8 mouse cellular contexts compared by ENCODE assay signal in the genomic region with DNA sequence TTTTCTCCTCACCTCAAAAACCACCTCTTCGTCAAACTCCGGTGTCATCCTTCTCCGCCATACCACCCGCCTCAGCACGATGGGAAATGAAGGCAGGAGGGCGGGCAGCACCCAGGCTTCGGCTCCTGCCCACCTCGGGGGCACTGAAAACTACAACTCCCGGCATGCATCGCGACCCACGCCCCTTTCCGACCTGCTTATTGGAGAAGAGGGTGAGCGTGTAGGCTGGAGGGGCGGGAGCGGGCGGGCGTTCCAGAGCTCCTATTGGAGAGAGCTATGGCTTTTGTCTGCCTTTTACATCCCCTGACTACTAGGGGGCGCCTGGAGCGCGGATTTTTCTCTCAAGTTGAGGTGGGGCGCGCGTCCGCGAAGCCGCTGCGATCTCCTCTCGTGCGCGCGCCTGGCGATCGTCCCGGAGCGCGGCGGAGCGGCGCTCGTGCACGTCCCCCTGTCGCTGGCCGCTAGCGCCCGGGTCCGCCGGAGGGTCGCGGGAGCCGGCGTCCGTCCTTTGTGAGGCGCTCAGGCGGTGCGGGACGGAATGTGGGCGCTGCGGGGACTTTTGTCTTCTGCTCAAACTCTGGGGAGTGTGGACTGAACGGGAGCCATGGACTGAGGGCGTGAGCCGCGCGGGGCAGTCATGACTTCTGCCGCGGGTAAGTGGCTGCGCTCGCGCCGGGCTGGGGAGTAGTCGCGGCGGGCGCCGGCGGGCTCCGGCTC. TPM values are rescaled to one million over a fixed set of nuclear protein-coding genes. Genes with fewer than 3 reads are reported as not detected.
DNase-seq lines count a peak whose midpoint lies in the region; ATAC-seq lines count a peak whose summit lies in the region.

Gene Vezt, minus strand, starts transcription at position 160 of the 717 bp plus-strand sequence.
Gene Fgd6, plus strand, starts transcription at position 344 of the 717 bp plus-strand sequence.

- peak within 1 kb of the TSS; percentile 94 for H3K27ac ChIP-seq in heart, embryonic 10.5 days
- peak within 1 kb of the TSS; percentile 74 for H3K27ac ChIP-seq in kidney, embryonic 15.5 days

- peaks cover 4% of the 10 kb centered on the region; the same call in 1 of the 2 replicates for H3K36me3 ChIP-seq in heart, embryonic 10.5 days
- peaks cover 4% of the 10 kb centered on the region for H3K36me3 ChIP-seq in kidney, embryonic 15.5 days

- peak; percentile 100 for DNase-seq in B cell, adult 2 months
- peak; percentile 100 for DNase-seq in brain, adult 2 months (ENCODE audit: low read depth, low spot score)
- DNase-seq in heart, embryonic 10.5 days (ENCODE audit: low spot score) = peak; percentile 100
- DNase-seq in liver = peak; percentile 100
- DNase-seq in spleen, postnatal 4 days (ENCODE audit: low spot score in 2 of 2) = peak; percentile 98 to 99

- peaks cover 18% of the 10 kb centered on the region for H3K4me1 ChIP-seq in heart, embryonic 10.5 days
- peaks cover 18% of the 10 kb centered on the region for H3K4me1 ChIP-seq in kidney, embryonic 15.5 days

- no peaks in the 10 kb centered on the region for H3K9me3 ChIP-seq in heart, embryonic 10.5 days
- no peaks in the 10 kb centered on the region for H3K9me3 ChIP-seq in kidney, embryonic 15.5 days (replicated peaks)

- H3K27me3 ChIP-seq in heart, embryonic 10.5 days (ENCODE audit: insufficient read depth, poor library complexity, severe bottlenecking) = no peaks in the 10 kb centered on the region
- H3K27me3 ChIP-seq in kidney, embryonic 15.5 days = no peaks in the 10 kb centered on the region

- ATAC-seq in erythroblast, adult 5-6 weeks (replicated peaks; ENCODE audit: low FRiP score, poor library complexity, severe bottlenecking) = peak; percentile 92
- peak; percentile 99 for ATAC-seq in kidney, embryonic 15.5 days (replicated peaks; ENCODE audit: low FRiP score)
- peak; percentile 93 for ATAC-seq in monocyte, adult 5-6 weeks (replicated peaks; ENCODE audit: insufficient number of reproducible peaks, low FRiP score, low TSS enrichment, poor library complexity, severe bottlenecking)

- WGBS in heart, embryonic 10.5 days = 1% methylated on average over 70 of the region's 77 CpGs
- WGBS in kidney, embryonic 15.5 days = under 1% methylated on average over 77 of the region's 77 CpGs

- H3K9ac ChIP-seq in kidney, embryonic 15.5 days = peak within 1 kb of the TSS; percentile 81

- peak within 1 kb of the TSS; percentile 92 for H3K4me3 ChIP-seq in heart, embryonic 10.5 days
- H3K4me3 ChIP-seq in kidney, embryonic 15.5 days (replicated peaks) = peak within 1 kb of the TSS; percentile 88

- H3K4me2 ChIP-seq in kidney, embryonic 15.5 days = peak within 1 kb of the TSS; percentile 73

RNA-seq across cellular contexts. Expression of gene Vezt, which starts in this region (rescaled TPM):
- total RNA-seq in erythroblast, adult 5-6 weeks (2015; ENCODE audit: low replicate concordance) = 12.3 and 25.6 TPM in 2 replicates
- 19.5 and 20.9 TPM in 2 replicates for total RNA-seq in erythroblast, adult 5-6 weeks (2017; ENCODE audit: low replicate concordance)
- polyA plus RNA-seq in heart, embryonic 10.5 days (2016; fragmentation: Nextera tagmentation; extraction: Ambion mirVana) = 20.6 and 26.3 TPM in 2 replicates
- 23.6 TPM in 2 replicates for polyA plus RNA-seq in kidney, embryonic 15.5 days (2015; fragmentation: Nextera tagmentation; extraction: Ambion mirVana)
- 3.3 to 7.3 TPM (median 3.7 TPM) in 3 replicates for total RNA-seq in monocyte, adult 5-6 weeks (2017)

RNA-seq across cellular contexts. Expression of gene Fgd6, which starts in this region (rescaled TPM):
- 7.5 and 9.2 TPM in 2 replicates for total RNA-seq in erythroblast, adult 5-6 weeks (2015; ENCODE audit: low replicate concordance)
- 8.8 and 9.1 TPM in 2 replicates for total RNA-seq in erythroblast, adult 5-6 weeks (2017; ENCODE audit: low replicate concordance)
- 2.9 and 4.5 TPM in 2 replicates for polyA plus RNA-seq in heart, embryonic 10.5 days (2016; fragmentation: Nextera tagmentation; extraction: Ambion mirVana)
- polyA plus RNA-seq in kidney, embryonic 15.5 days (2015; fragmentation: Nextera tagmentation; extraction: Ambion mirVana) = 3.0 and 3.3 TPM in 2 replicates
- total RNA-seq in monocyte, adult 5-6 weeks (2017) = 1.5 to 3.0 TPM (median 2.9 TPM) in 3 replicates

Comparison
In these comparisons a context has a peak if more than half of its experiments do, and no peak if none do; other contexts are left out.
1. Peak in every context shown above with its lines: DNase-seq, ATAC-seq, H3K4me3 ChIP-seq and H3K27ac ChIP-seq.